Mouse (Mus musculus): ENCODE results near the gene Gimap4.

Gene Gimap4

DNA sequence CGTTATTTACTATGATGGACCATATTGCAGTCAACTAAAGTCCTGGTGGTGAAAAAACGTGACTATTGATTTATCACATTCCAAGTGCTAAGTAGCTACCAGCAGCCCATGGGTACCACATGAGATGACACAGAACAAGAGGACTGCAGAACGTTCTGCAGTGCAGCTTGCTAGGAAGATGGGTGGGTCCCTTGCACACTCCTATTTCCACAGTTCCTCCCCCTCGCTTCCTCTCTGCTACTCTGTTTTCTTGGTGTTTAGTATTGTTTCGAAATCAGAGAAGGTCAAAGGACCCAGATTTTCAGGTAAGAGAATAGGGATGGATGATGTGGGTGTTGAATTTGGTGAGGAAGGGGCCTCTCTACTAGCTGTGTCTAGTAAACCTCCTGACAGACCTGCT is at the start of gene Gimap4:
Gene Gimap4 (plus strand): TSS at position 231 of the 400 bp plus-strand sequence.
- H3K36me3 ChIP-seq (ENCODE audit: insufficient read depth, low read length), result no peaks in the 10 kb centered on the region
- no peak for TF ChIP-seq CTCF (conservative IDR thresholded peaks at IDR 0.05; ENCODE audit: low read length)
- H3K4me1 ChIP-seq (replicated peaks; ENCODE audit: low read depth, low read length), result no peaks in the 10 kb centered on the region
- no peaks in the 10 kb centered on the region for H3K9me3 ChIP-seq (ENCODE audit: low read length)
- no peaks in the 10 kb centered on the region for H3K27me3 ChIP-seq (ENCODE audit: insufficient read depth, low read length)
- H3K4me3 ChIP-seq (replicated peaks; ENCODE audit: low read length), result no peak within 1 kb of the TSS

DNA sequence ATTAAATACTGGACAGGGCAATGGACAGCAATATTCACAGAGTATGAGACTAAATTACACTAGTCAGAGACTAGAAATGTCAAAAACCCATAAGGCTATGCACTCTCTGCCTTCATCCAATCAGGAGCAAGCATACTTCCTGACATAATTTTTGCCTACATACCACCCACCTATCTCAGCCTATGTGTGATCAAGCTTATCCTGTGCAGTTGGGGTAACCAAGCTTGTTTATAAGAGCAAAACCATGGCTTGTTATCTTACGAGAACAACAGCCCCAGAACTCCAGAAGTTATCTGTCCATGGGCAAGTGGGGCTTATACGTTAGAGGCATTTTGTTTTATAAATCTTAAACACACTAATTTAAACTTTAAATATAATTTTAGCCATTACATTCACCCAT is 49.2 kb upstream of the Gimap4 start:
- TF ChIP-seq POU5F1 (IDR thresholded peaks at IDR 0.05; ENCODE audit: borderline replicate concordance, low read length) (no peak), NANOG (IDR thresholded peaks at IDR 0.05; ENCODE audit: borderline replicate concordance, low read length) (no peak), CTCF (conservative IDR thresholded peaks at IDR 0.05; ENCODE audit: low read length) (no peak)
- Histone ChIP-seq H3K4me3 (replicated peaks; ENCODE audit: low read length) (no peak overlapping the region), H3K4me1 (replicated peaks; ENCODE audit: low read depth, low read length) (no peaks in the 10 kb centered on the region), H3K36me3 (ENCODE audit: insufficient read depth, low read length) (no peaks in the 10 kb centered on the region), H3K27me3 (ENCODE audit: insufficient read depth, low read length) (peaks cover 65% of the 10 kb centered on the region), H3K9me3 (ENCODE audit: low read length) (peaks cover 5% of the 10 kb centered on the region; the same call in 1 of the 2 replicates)

GRCm38 (mm10) chr6:48636515-48636914 is 47.8 kb upstream of the Gimap4 start:
- no peak overlapping the region for H3K4me3 ChIP-seq (replicated peaks; ENCODE audit: low read length)
- no peaks in the 10 kb centered on the region for H3K4me1 ChIP-seq (replicated peaks; ENCODE audit: low read depth, low read length)
- H3K27me3 ChIP-seq (ENCODE audit: insufficient read depth, low read length), result peaks cover 52% of the 10 kb centered on the region
- H3K36me3 ChIP-seq (ENCODE audit: insufficient read depth, low read length), result no peaks in the 10 kb centered on the region
- TF ChIP-seq NANOG (IDR thresholded peaks at IDR 0.05; ENCODE audit: borderline replicate concordance, low read length) (no peak), POU5F1 (IDR thresholded peaks at IDR 0.05; ENCODE audit: borderline replicate concordance, low read length) (no peak), CTCF (conservative IDR thresholded peaks at IDR 0.05; ENCODE audit: low read length) (no peak)
- no peaks in the 10 kb centered on the region for H3K9me3 ChIP-seq (ENCODE audit: low read length)

- TF ChIP-seq CTCF (conservative IDR thresholded peaks at IDR 0.05; ENCODE audit: low read length), result no peak
- no peak for TF ChIP-seq NANOG (IDR thresholded peaks at IDR 0.05; ENCODE audit: borderline replicate concordance, low read length)
- no peak for TF ChIP-seq POU5F1 (IDR thresholded peaks at IDR 0.05; ENCODE audit: borderline replicate concordance, low read length)
- Histone ChIP-seq H3K4me3 (replicated peaks; ENCODE audit: low read length) (no peak overlapping the region), H3K4me1 (replicated peaks; ENCODE audit: low read depth, low read length) (no peaks in the 10 kb centered on the region), H3K36me3 (ENCODE audit: insufficient read depth, low read length) (no peaks in the 10 kb centered on the region), H3K9me3 (ENCODE audit: low read length) (no peaks in the 10 kb centered on the region), H3K27me3 (ENCODE audit: insufficient read depth, low read length) (peaks cover 38% of the 10 kb centered on the region)
These were observed 46.4 kb upstream of the Gimap4 start for GRCm38 (mm10) chr6:48637811-48638500.

- H3K4me1 ChIP-seq (replicated peaks; ENCODE audit: low read depth, low read length), result no peaks in the 10 kb centered on the region
- no peaks in the 10 kb centered on the region for H3K9me3 ChIP-seq (ENCODE audit: low read length)
- H3K27me3 ChIP-seq (ENCODE audit: insufficient read depth, low read length), result peaks cover 32% of the 10 kb centered on the region
- H3K36me3 ChIP-seq (ENCODE audit: insufficient read depth, low read length), result no peaks in the 10 kb centered on the region
- TF ChIP-seq POU5F1 (IDR thresholded peaks at IDR 0.05; ENCODE audit: borderline replicate concordance, low read length) (no peak), CTCF (conservative IDR thresholded peaks at IDR 0.05; ENCODE audit: low read length) (no peak), NANOG (IDR thresholded peaks at IDR 0.05; ENCODE audit: borderline replicate concordance, low read length) (no peak)
- H3K4me3 ChIP-seq (replicated peaks; ENCODE audit: low read length), result no peak overlapping the region
These were observed 45.8 kb upstream of the Gimap4 start for GRCm38 (mm10) chr6:48638553-48638952.

DNA sequence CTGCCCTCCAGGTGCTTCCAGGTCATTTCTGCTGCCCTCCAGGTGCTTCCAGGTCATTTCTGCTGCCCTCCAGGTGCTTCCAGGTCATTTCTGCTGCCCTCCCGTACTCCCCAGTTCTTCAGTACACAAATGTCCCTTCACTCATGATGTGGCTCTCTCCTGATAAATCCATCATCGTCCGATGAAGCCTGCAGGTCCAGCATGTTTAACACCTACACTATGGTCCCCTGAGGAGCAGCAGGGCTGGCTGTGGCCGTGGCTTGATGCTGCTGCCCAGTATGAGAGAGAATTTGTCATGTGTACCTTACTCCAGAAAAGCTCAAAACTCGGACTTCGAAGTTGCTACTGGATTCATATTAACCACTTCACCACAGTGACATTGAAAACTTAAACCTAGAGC is 43.0 kb upstream of the Gimap4 start:
- Histone ChIP-seq H3K27me3 (ENCODE audit: insufficient read depth, low read length) (peaks cover 29% of the 10 kb centered on the region), H3K4me1 (replicated peaks; ENCODE audit: low read depth, low read length) (no peaks in the 10 kb centered on the region), H3K36me3 (ENCODE audit: insufficient read depth, low read length) (no peaks in the 10 kb centered on the region), H3K4me3 (replicated peaks; ENCODE audit: low read length) (no peak overlapping the region), H3K9me3 (ENCODE audit: low read length) (no peaks in the 10 kb centered on the region)
- TF ChIP-seq NANOG (IDR thresholded peaks at IDR 0.05; ENCODE audit: borderline replicate concordance, low read length) (no peak), CTCF (conservative IDR thresholded peaks at IDR 0.05; ENCODE audit: low read length) (no peak), POU5F1 (IDR thresholded peaks at IDR 0.05; ENCODE audit: borderline replicate concordance, low read length) (no peak)

- no peaks in the 10 kb centered on the region for H3K4me1 ChIP-seq (replicated peaks; ENCODE audit: low read depth, low read length)
- H3K27me3 ChIP-seq (ENCODE audit: insufficient read depth, low read length), result peaks cover 19% of the 10 kb centered on the region
- TF ChIP-seq POU5F1 (IDR thresholded peaks at IDR 0.05; ENCODE audit: borderline replicate concordance, low read length), result no peak
- peak; percentile 58 for TF ChIP-seq CTCF (conservative IDR thresholded peaks at IDR 0.05; ENCODE audit: low read length)
- TF ChIP-seq NANOG (IDR thresholded peaks at IDR 0.05; ENCODE audit: borderline replicate concordance, low read length), result no peak
These were observed 41.5 kb upstream of the Gimap4 start for GRCm38 (mm10) chr6:48642764-48643292.

DNA sequence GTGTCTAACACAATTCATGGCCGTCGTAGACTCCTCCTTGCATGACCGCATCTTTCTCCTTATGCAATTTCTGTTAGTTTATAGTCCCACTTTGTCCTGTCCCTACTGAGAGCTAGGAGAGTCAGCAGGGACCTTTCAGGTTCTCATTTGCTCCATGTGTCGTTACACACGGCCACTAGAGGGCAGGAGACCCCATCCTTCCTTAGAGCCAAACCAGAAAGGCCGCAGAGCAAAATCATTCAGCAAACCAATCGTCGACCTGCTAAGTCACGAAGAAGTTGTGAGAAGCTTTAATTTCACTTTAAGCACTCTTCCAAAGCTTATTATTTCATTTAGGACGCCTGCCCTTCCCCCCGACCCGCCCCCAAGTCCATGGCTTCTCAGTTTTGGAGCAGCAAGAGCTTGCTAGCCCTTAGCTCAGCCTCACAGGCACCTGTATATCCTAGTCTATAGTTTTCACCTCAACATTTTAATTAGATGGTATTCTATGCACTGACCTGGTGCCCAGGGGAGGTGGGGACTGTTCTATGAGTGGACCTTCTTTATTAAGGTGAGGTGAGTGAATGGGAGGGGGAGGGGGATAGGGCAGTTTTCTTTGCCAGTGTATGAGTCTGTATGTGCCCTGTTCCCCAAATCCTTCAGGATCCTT is 38.6 kb upstream of the Gimap4 start:
- H3K4me1 ChIP-seq (replicated peaks; ENCODE audit: low read depth, low read length), result no peaks in the 10 kb centered on the region
- no peak overlapping the region for H3K4me3 ChIP-seq (replicated peaks; ENCODE audit: low read length)
- no peaks in the 10 kb centered on the region for H3K9me3 ChIP-seq (ENCODE audit: low read length)
- peaks cover 18% of the 10 kb centered on the region for H3K27me3 ChIP-seq (ENCODE audit: insufficient read depth, low read length)
- H3K36me3 ChIP-seq (ENCODE audit: insufficient read depth, low read length), result no peaks in the 10 kb centered on the region
- peak; percentile 69 for TF ChIP-seq CTCF (conservative IDR thresholded peaks at IDR 0.05; ENCODE audit: low read length)
- no peak for TF ChIP-seq POU5F1 (IDR thresholded peaks at IDR 0.05; ENCODE audit: borderline replicate concordance, low read length)
- no peak for TF ChIP-seq NANOG (IDR thresholded peaks at IDR 0.05; ENCODE audit: borderline replicate concordance, low read length)

More at GRCm38 (mm10) chr6:48642764-48643292, 41.5 kb upstream of the Gimap4 start:
- no peaks in the 10 kb centered on the region for H3K9me3 ChIP-seq (ENCODE audit: low read length)
- no peak overlapping the region for H3K4me3 ChIP-seq (replicated peaks; ENCODE audit: low read length)
- H3K36me3 ChIP-seq (ENCODE audit: insufficient read depth, low read length), result no peaks in the 10 kb centered on the region

All from E14TG2a.4 (cell line).